Mouse (Mus musculus): ENCODE measurements around the gene Csrnp1. TPM values are rescaled to one million over a fixed set of nuclear protein-coding genes. Genes with fewer than 3 reads are reported as not detected.
A peak's percentile ranks its signal among the peaks of the same experiment; 100 is the strongest.

Csrnp1 gene
- total RNA-seq, 2 experiments from 2014 or later, result 2.7 to 3.2 TPM

- ATAC-seq (replicated peaks; ENCODE audit: low FRiP score, poor library complexity, severe bottlenecking), result no peak
Measured at GRCm38 (mm10) chr9:119962216-119962615, 22.2 kb downstream of the Csrnp1 start.

GRCm38 (mm10) chr9:119958835-119959234 is 25.6 kb downstream of the Csrnp1 start:
- no peak for ATAC-seq (replicated peaks; ENCODE audit: low FRiP score, poor library complexity, severe bottlenecking)

GRCm38 (mm10) chr9:119951388-119951787 is 33.1 kb downstream of the Csrnp1 start:
- ATAC-seq (replicated peaks; ENCODE audit: low FRiP score, poor library complexity, severe bottlenecking), result no peak

DNA sequence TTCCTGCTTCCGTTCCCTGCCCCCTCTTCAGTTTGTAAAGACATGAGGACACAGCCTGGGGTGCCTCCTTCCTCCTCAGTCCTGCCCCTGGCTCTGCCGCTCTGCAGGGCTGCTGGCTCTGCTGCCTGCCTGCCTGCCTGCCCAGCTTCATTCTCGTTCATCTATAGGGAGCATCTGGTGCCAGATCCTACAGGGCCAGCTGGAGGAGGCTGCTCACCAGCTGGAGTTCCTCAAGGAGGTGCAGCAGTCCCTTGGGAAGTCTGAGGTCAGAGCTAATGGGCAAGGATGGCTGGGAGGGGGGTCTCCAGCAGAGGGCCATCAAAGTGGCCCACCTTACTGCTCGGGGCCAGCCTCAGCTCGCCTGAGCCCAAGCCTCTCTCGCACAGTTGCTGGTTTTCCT is 34.0 kb downstream of the Csrnp1 start:
- ATAC-seq (replicated peaks; ENCODE audit: low FRiP score, poor library complexity, severe bottlenecking), result no peak

DNA sequence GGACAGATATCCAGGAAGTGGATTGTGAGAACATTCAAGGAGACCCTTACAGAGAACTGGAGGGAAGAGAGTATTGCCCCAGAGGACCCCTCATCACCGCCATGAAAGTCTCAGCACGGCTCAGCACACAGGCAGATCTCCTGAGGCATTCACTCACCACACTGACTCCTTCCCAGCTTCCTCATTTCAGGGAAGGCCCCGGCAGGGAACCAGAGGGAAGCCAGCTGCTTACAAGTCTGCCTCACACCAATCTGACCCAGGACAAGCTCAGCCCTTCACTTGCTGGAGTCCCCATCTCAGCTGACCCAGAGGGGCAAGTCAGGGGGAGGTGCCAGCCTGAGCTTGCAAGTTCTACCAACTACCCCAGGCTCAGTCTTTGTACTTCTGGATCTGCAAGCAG is 35.7 kb downstream of the Csrnp1 start:
- no peak for ATAC-seq (replicated peaks; ENCODE audit: low FRiP score, poor library complexity, severe bottlenecking)

DNA sequence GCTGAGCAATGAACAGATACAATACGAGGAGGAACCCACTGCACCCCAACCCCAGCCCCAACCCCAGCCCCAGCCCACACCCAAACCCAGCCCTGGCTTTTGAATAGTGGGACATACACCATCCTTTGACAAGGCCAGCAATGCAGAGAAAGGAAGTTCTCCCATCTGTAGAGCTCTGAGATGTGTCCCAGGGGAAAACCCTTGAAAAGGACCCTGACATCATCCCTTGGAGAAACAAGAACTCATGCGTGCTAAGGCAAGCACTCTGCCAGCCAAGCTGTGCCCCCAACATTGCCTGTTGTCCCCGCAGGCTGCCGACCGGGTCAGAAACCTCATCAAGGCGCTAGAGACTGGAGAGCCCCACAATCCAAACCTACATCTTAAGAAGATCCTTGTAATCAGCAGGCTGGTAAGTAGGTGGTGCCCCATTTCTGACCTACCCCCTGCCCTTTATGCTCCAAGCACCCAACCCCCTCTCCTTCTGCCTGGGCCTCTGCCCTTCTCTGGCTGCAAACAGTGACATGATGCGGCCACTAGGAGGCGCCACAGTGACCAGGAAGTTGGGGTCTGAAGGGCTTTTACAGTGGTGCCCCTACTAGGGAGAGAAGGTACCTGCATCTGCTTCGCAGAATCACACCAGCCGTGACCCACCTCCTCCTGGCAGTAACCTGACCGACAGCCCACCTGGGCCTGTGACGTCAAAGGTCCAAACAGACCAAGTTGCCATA is 39.1 kb downstream of the Csrnp1 start:
- ATAC-seq (replicated peaks; ENCODE audit: low FRiP score, poor library complexity, severe bottlenecking), result 0 out of 2 replicates have a peak, but pooled peaks have one; percentile 40

- ATAC-seq (replicated peaks; ENCODE audit: low FRiP score, poor library complexity, severe bottlenecking), result no peak
Measured at GRCm38 (mm10) chr9:119943326-119943725, 41.1 kb downstream of the Csrnp1 start.

DNA sequence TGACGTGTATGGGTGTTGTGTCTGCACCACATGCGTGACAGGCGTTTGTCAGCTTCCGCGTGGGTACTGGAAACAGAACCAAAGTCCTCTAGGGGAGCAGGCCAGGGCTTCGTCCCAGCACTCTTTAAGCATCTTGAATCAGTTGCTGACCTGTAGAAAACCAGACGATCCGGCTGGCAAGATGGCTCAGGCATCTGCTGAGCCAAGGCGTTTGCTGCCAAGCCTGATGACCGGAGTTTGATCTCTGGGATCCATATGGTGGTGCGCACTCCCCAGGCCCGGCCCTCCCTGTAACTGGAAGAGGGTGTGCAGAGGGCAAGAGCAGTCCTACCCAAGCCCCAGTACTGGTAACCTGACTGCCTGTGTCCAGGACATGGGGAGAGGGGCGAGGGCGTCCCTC is 42.6 kb downstream of the Csrnp1 start:
- no peak for ATAC-seq (replicated peaks; ENCODE audit: low FRiP score, poor library complexity, severe bottlenecking)

DNA sequence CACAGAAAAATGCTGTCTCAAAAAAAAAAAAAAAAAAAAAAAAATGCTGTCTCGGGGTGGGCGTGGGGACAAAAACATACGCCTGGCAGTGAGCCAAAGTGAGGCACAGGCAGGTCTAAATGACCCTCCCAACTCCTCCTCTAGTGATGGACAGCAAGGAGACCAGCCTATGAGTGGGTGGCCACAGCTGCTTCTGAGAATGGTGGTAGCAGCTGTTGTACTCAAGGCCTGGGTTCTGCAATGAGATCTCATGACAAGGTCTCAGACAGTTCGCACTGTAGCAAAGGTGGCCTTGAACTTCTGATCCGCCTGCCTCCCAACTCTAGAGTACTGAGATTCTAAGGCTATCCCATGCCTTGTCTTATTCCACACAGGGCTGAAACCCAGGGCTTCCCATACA is 43.1 kb downstream of the Csrnp1 start:
- ATAC-seq (replicated peaks; ENCODE audit: low FRiP score, poor library complexity, severe bottlenecking), result no peak

DNA sequence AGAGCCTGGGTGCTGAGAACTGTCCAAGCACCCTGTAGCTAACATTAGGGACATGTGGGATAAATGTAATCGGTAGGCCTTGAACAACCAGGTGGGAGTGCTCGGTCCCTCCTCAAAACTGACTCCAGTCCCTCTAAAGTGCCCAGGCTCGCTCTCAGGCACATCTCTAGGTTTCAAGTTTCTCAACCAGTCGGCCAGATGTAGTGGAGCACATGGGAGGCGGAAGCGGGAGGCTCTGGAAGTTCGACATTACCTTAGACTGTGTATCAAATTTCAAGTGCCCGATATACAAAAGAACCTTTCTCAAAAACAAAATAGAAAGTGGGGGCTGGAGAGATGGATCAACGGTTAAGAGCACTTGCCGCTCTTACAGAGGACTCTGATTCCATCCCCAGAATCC is 44.8 kb downstream of the Csrnp1 start:
- no peak for ATAC-seq (replicated peaks; ENCODE audit: low FRiP score, poor library complexity, severe bottlenecking)

DNA sequence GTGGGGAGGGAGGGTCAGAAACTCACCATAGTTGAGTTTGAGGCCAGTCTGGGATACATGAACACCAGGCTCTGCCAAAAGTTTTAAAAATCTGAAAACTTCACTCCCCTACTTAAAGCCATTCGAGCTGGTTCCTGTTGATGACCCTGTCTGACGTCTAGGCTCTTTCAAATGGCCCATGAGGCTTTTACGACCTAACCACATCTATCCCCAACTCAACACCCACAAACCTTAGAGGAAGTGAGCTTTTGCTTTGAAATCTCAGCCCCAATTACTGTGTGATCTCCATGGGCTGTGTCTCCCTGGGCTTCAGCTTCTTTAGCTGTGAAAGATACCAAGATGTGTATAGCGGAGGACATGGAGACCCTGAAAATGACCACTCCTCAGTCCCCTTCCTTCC is 46.0 kb downstream of the Csrnp1 start:
- no peak for ATAC-seq (replicated peaks; ENCODE audit: low FRiP score, poor library complexity, severe bottlenecking)

DNA sequence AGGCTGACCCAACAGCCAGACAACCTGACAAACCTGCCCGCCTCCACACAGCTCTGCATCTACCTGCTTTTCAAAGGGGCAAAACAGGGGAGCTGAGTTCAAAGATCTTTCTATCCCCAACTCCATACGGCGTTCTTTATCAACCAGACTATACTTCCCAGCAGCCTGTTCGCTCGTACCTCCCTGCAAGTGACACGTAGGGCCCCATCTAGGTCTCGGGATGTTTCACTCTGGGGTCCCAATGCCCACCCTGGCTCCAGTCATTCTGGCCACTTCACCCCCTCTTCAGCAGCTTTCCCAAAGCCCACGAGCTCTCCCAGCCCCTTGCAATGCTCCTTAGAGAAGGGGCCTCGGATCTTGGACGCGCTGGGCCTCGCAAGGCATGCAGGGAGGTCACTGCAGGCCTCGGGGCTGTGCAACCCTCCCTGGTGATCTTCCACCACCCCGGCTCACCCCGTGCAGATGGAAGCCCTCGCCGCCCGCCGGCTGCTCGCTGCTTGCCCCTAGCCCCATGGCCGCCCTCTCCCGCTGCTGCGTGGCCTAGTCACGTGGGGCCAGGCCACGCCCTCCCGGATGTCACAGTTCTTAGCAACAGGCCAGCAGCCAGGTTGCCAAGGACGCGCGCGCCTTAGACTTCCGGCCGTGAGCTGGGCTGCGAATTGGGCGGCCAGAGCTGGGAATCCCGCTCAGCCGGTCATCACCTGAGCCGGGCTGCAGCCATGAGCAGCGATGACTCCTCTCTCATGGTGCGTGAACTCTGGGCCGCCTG is 47.3 kb downstream of the Csrnp1 start, which contains the start of the genes Gorasp1 and Ttc21a:
Gene Gorasp1, minus strand, starts transcription at position 561 of the 769 bp plus-strand sequence.
Gene Ttc21a, plus strand, starts transcription at position 602 of the 769 bp plus-strand sequence.
- ATAC-seq (replicated peaks; ENCODE audit: low FRiP score, poor library complexity, severe bottlenecking), result peak; percentile 90

DNA sequence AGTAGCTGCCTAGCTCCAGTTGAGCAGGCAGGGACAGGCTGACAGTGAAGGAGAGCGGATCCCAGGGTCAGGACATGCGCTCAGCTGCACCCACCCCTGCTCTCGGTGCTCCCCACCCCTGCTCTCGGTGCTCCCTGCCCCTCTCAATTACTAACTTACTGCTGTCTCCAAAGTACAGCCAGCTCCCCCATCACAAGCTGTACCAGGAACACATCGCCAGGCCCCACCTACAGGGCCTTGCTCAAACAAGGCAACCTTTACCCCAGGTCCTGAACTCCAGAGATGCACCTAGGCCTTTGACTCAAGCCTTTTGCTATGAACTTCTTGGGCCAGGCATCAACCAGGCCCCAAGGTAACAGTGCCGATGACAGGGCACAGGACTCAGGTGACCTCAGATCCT is 50.8 kb downstream of the Csrnp1 start:
- ATAC-seq (replicated peaks; ENCODE audit: low FRiP score, poor library complexity, severe bottlenecking), result no peak

GRCm38 (mm10) chr9:119932358-119932757 is 52.1 kb downstream of the Csrnp1 start:
- no peak for ATAC-seq (replicated peaks; ENCODE audit: low FRiP score, poor library complexity, severe bottlenecking)

GRCm38 (mm10) chr9:119926497-119926896 is 58.0 kb downstream of the Csrnp1 start:
- ATAC-seq (replicated peaks; ENCODE audit: low FRiP score, poor library complexity, severe bottlenecking), result no peak

- ATAC-seq (replicated peaks; ENCODE audit: low FRiP score, poor library complexity, severe bottlenecking), result no peak
Measured at GRCm38 (mm10) chr9:119925729-119926128, 58.7 kb downstream of the Csrnp1 start.

DNA sequence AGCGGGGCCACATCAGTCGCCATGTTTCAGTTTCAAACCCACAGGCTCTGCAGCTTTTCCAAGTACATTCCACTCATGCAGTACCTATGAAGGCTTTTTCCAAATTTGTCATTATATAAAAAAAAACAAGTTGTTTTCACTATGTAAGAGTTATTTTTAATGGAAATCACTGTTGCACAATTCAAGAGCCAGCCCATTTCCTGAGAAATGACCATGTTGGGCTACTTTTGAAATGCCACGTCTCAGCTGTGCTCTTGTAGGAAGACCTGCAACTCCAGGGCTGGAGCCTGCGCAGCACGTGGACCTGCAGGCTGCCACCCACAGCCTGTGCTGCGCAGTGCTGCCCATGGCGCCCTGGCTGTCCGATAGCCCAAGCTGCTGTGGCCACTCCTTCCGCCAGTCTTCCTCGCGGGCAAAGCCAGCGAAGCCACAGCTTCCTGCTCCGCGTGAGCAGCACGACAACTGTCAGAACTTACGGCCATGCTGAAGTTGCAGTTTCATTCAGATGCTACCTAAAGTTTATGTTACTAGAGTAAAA is 59.3 kb downstream of the Csrnp1 start:
- no peak for ATAC-seq (replicated peaks; ENCODE audit: low FRiP score, poor library complexity, severe bottlenecking)

DNA sequence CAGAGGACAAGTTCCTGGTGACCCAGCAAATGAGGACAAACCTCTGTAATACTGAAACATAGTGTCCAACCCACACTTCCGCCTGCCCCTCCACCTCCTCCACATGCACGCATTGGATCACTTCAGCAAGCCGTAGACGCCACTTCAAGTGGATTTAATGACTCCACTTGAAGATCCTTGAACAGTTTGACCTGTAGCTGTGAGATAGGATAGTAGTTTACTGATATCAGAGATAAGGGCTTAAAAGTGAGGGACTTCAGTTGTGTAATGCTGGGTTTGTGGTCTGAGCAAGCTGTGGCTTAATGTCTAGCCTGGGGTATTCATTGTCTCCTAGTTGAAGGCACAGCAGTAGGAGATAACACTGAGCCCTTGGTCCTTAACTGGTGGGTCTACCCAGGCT is 61.0 kb downstream of the Csrnp1 start:
- ATAC-seq (replicated peaks; ENCODE audit: low FRiP score, poor library complexity, severe bottlenecking), result no peak

Measured in erythroblast, adult 5-6 weeks (primary cell).